Mouse (Mus musculus) 3134 (cell line): Measurements from ENCODE around the gene Zc4h2.
A peak's percentile ranks its signal among the peaks of the same experiment; 100 is the strongest.

Experiments
- DNase-seq: peaks from one replicate; pipeline ENCODE4 v3.0.0-alpha.2; 2011; ENCODE audit warnings: low spot score; ENCODE audit not compliant: insufficient read length; ENCODE audit errors: extremely low read depth

Zc4h2 gene

GRCm38 (mm10) chrX:95657804-95658599 lies at the start of gene Zc4h2:
TSS of gene Zc4h2 (minus strand) at chrX:95658509.
- peak; percentile 58 for DNase-seq

- no peak for DNase-seq
Measured at GRCm38 (mm10) chrX:95687119-95687518, 28.8 kb upstream of the Zc4h2 start.

- no peak for DNase-seq
Measured at GRCm38 (mm10) chrX:95682206-95682605, 23.9 kb upstream of the Zc4h2 start.

GRCm38 (mm10) chrX:95658600-95659084 lies 333 bp upstream of the Zc4h2 start:
- DNase-seq = peak; percentile 5

GRCm38 (mm10) chrX:95600609-95601008 lies 57.7 kb downstream of the Zc4h2 start:
- no peak for DNase-seq
